Mouse (Mus musculus) liver, embryonic 14.5 days (tissue): ENCODE measurements at regions not wholly inside any gene's neighbourhood (a gene's known extent, or its start where the extent isn't known, plus 50 kb on each side); places are given as distances from the start of the nearest gene placed in this dataset.

ENCODE experiments used
- CTCF ChIP-seq: IDR thresholded peaks from 2 replicates; pipeline ENCODE4 v1.5.1; 2016; ENCODE audit warnings: antibody characterized with exemption, low read depth, control low read depth
- EP300 ChIP-seq: IDR thresholded peaks from 2 replicates; pipeline ENCODE4 v1.6.1; 2016; ENCODE audit warnings: antibody characterized with exemption, low read depth

GRCm38 (mm10) chr1:83796961-83797891 lies 389.2 kb upstream of the Sphkap start:
- TF ChIP-seq CTCF, result no peak
- TF ChIP-seq EP300, result no peak
